Mouse (Mus musculus): ENCODE results near the gene Tec.

Tec gene

DNA sequence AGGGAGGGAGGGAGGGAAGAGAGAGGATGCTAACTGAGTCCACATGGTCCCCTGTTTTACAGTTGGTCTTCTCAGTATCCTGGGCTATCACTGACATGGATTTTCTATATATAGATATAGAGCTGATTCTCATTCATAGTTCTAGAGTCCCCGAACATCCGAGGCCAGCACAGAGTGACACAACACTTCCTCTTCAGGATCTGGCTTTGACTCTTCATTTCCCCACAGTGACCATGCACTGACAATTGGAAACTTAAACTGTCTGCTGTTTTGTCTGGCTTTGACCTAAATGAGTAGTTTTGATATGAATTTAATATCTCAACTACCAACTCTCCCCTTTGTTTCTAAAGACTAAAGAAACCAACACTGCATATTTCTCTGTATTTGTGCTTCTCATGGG is 144.9 kb downstream of the Tec start:
- no peak for DNase-seq

DNA sequence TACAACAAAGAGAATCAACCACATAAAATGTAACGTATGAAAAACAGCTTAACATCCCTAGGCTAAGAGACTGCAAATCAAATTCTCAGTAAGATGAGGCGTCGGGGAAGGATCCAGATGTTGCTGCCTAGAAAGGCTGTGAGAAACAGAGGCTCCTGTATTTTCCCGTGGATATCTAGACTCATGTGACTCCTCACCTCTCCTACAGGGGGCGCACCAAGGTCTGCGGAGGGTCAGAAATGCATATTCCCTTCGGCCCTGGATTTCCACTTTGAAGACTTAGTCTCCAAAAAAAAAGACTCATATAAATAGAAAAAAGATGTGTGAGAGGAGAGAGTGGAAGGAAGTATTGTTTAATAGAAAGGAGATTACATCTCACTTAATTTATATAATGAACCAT is 147.7 kb downstream of the Tec start:
- DNase-seq, result no peak

DNA sequence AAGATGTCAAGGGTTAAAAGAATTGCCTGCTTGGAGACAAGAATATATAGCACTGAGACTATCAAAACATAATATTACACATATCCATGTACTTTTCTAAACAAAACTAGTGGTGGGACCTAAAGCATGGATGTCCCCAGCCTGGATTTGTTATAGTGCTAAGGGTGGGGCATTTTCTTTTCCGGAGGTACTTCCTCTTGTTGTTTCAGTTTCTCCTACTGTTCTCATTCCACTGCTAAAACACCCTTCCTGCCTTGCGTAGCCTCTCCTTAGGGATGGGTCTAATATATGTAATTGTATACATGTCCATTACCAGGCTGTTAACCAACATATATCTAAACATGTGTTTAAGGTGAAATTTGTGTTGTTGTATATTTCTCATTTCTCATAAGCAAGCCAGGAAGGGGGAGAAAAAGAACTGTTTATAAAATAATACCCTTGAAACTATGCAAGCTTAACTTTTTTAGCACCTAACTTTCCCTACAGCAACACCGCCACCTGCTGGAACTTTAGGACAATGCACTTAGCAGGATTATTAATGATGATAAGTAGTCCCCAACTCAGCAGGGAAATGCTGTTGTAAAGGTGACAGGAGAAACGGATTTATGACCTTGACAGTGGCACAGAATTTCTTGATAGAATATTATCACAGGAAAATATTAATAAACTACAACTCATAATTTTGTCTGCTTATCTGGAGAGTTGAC is 157.6 kb downstream of the Tec start:
- peak; percentile 51 to 73 for DNase-seq

DNA sequence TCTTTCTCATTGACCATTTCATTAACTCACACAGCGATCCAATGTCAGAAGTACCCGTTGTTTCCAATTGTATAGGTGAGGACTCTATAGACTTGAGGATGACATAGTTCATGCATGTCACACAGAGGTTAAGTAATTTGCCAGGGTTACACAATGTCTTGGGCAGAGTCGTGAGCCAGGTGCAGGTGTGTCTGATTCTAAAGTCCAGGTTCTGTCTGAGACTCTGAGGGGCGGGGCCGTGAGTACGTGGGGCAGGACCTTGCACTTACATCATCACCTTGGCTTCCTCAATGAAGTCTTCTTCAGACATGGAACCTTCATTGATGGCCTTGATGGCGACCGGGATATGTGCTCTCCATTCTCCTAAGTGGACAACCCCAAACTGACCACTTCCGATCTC is 158.3 kb downstream of the Tec start:
- DNase-seq, result no peak

- DNase-seq, result no peak
Measured at GRCm38 (mm10) chr5:72709451-72709850, 158.8 kb downstream of the Tec start.

DNA sequence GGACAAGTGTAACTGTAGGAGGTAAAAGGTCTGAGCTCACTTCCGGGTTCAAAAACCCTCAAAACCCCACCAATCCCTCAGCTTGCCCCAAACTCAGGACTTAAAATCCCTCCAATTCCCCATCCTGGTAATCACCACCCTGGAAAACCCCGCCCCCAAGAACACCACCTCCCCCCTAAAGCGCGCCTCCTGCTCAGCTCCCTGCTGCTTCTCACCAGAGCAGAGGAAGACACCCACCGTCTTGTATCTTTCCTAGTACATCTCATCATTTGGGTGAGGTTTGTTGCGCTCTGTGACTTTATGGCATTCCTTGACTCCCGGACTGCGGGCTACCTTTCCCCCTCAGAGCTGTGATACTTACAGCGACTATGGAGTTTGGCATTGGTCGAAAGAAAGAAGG is 161.6 kb downstream of the Tec start:
- DNase-seq, result no peak

- no peak for DNase-seq
Measured at GRCm38 (mm10) chr5:72706095-72706494, 162.2 kb downstream of the Tec start.

All from kidney, postnatal 25 days (tissue).